Mouse (Mus musculus) heart, adult 2 months (tissue): ENCODE data around the gene Krt33b. TPM values are rescaled to one million over a fixed set of nuclear protein-coding genes. Genes with fewer than 3 reads are reported as not detected.

Source experiments
- DNase-seq, 2 experiments: peaks; one replicate each; pipeline ENCODE4 v3.0.0; 2021
- H3K27ac ChIP-seq: fragments of 200-600 bp; 2 replicates; pipeline ENCODE4 v1.8.1; 2022
- H3K27me3 ChIP-seq: fragments of 200-500 bp; 2 replicates; pipeline ENCODE4 v1.6.1; 2012; ENCODE audit warnings: mild to moderate bottlenecking, low read length, inconsistent platforms, mixed read lengths; ENCODE audit not compliant: control insufficient read depth, insufficient read depth
- H3K36me3 ChIP-seq: fragments of 200-500 bp; 2 replicates; pipeline ENCODE4 v1.6.1; 2012; ENCODE audit warnings: low read length, inconsistent platforms; ENCODE audit not compliant: control insufficient read depth, insufficient read depth
- H3K4me1 ChIP-seq: fragments of 200-500 bp; 2 replicates; pipeline ENCODE4 v1.6.1; 2011; ENCODE audit warnings: low read length; ENCODE audit not compliant: control insufficient read depth, insufficient read depth
- H3K4me3 ChIP-seq: fragments of 200-600 bp; 2 replicates; pipeline ENCODE4 v1.8.1; 2022
- H3K79me2 ChIP-seq: fragments of 200-500 bp; replicated peaks from 2 replicates; pipeline ENCODE4 v1.6.1; 2012; ENCODE audit warnings: mild to moderate bottlenecking, inconsistent platforms, low read length, moderate library complexity, mixed read lengths; ENCODE audit not compliant: control insufficient read depth, insufficient read depth
- H3K9ac ChIP-seq: fragments of 200-500 bp; 2 replicates; pipeline ENCODE4 v1.6.1; 2012; ENCODE audit warnings: low read depth, mild to moderate bottlenecking, control low read depth, inconsistent platforms, low read length, mixed read lengths
- CTCF ChIP-seq: fragments of 200-600 bp; IDR thresholded peaks from 2 replicates; pipeline ENCODE4 v1.8.1; 2022; ENCODE audit warnings: antibody characterized with exemption, mild to moderate bottlenecking, moderate library complexity
- EP300 ChIP-seq: fragments of 200-500 bp; IDR thresholded peaks from 2 replicates; pipeline ENCODE4 v1.6.1; 2011; ENCODE audit warnings: low read depth, low read length, control low read depth; ENCODE audit not compliant: insufficient read depth
- POLR2A ChIP-seq: fragments of 200-500 bp; IDR thresholded peaks from 2 replicates; pipeline ENCODE4 v1.6.1; 2011; ENCODE audit warnings: mild to moderate bottlenecking, low read depth, low read length, control low read depth; ENCODE audit not compliant: insufficient read depth
- WGBS: fragments of 180-500 bp; shearing (Covaris S2); methylation state at CpG from one replicate; pipeline ENCODE4 v1.1.7; 2018; 5-methylcytosine and 5-hydroxymethylcytosine counted together
- intact Hi-C: fragments of 180-260 bp; cut with DNase I; formaldehyde crosslinking; loops from one replicate; pipeline ENCODE4 v1.15.1; 2025
- polyA plus RNA-seq: library from polyadenylated mRNA; depleted of rRNA; stranded (reverse); fragments of >200 nt; gene quantifications from 2 replicates; pipeline ENCODE4 v1.2.3, GENCODE M21; 2012
- total RNA-seq, 2 experiments: library from RNA; stranded (reverse); gene quantifications; 2 replicates each; pipeline ENCODE4 v1.2.3; 2021

The Krt33b gene
- total and polyA plus RNA-seq, 3 experiments: not detected

- 59% methylated on average over 9 of the region's 9 CpGs for WGBS
- intact Hi-C loops: no loop called here
- Histone ChIP-seq H3K79me2 (no peaks in the 10 kb centered on the region), H3K4me3 (no peak overlapping the region), H3K9ac (no peak overlapping the region), H3K27me3 (no peaks in the 10 kb centered on the region), H3K27ac (no peak overlapping the region), H3K4me1 (no peaks in the 10 kb centered on the region), H3K36me3 (no peaks in the 10 kb centered on the region)
- no peak for DNase-seq
- TF ChIP-seq POLR2A (no peak), CTCF (no peak), EP300 (no peak)
Observed at GRCm38 (mm10) chr11:100055686-100056655, 26.3 kb upstream of the Krt33b start.

- DNase-seq: no peak
- Histone ChIP-seq H3K79me2 (no peaks in the 10 kb centered on the region), H3K27ac (no peak within 1 kb of the TSS), H3K4me1 (no peaks in the 10 kb centered on the region), H3K9ac (no peak within 1 kb of the TSS), H3K36me3 (no peaks in the 10 kb centered on the region), H3K4me3 (no peak within 1 kb of the TSS), H3K27me3 (no peaks in the 10 kb centered on the region)
- TF ChIP-seq POLR2A: no peak
- TF ChIP-seq EP300: no peak
- no peak for TF ChIP-seq CTCF
- intact Hi-C loops: no loop called here
- WGBS: 74% methylated on average over 3 of the region's 3 CpGs
Observed at GRCm38 (mm10) chr11:100050451-100050850, 20.8 kb upstream of the Krt33b start, which contains the start of gene Krt31. Gene Krt31 (minus strand): TSS chr11:100050551.

GRCm38 (mm10) chr11:100047193-100047592, 17.5 kb upstream of the Krt33b start:
- Histone ChIP-seq H3K4me3 (no peak overlapping the region), H3K79me2 (no peaks in the 10 kb centered on the region), H3K9ac (no peak overlapping the region), H3K27me3 (no peaks in the 10 kb centered on the region), H3K4me1 (no peaks in the 10 kb centered on the region), H3K36me3 (no peaks in the 10 kb centered on the region), H3K27ac (no peak overlapping the region)
- TF ChIP-seq CTCF (no peak), EP300 (no peak), POLR2A (no peak)
- DNase-seq: no peak
- intact Hi-C loops: no loop called here
- 55% methylated on average over 2 of the region's 2 CpGs for WGBS

- Histone ChIP-seq H3K27me3 (no peaks in the 10 kb centered on the region), H3K4me1 (no peaks in the 10 kb centered on the region), H3K4me3 (no peak overlapping the region), H3K79me2 (no peaks in the 10 kb centered on the region), H3K27ac (no peak overlapping the region), H3K9ac (no peak overlapping the region), H3K36me3 (no peaks in the 10 kb centered on the region)
- 49% methylated on average over 6 of the region's 6 CpGs for WGBS
- TF ChIP-seq EP300 (no peak), POLR2A (no peak), CTCF (no peak)
- intact Hi-C loops: no loop called here
- no peak for DNase-seq
Observed at GRCm38 (mm10) chr11:100046303-100046866, 16.7 kb upstream of the Krt33b start.

- Histone ChIP-seq H3K79me2 (no peaks in the 10 kb centered on the region), H3K4me1 (no peaks in the 10 kb centered on the region), H3K36me3 (no peaks in the 10 kb centered on the region), H3K4me3 (no peak within 1 kb of the TSS), H3K27me3 (no peaks in the 10 kb centered on the region), H3K27ac (no peak within 1 kb of the TSS), H3K9ac (no peak within 1 kb of the TSS)
- DNase-seq: no peak
- intact Hi-C loops: no loop called here
- 75% methylated on average over 6 of the region's 6 CpGs for WGBS
- TF ChIP-seq POLR2A (no peak), CTCF (no peak), EP300 (no peak)
Observed at GRCm38 (mm10) chr11:100041454-100041853, 11.8 kb upstream of the Krt33b start, which contains the start of gene Krt34. Gene Krt34 (minus strand): TSS chr11:100041554.

- no peak overlapping the region for H3K9ac ChIP-seq
- no peak overlapping the region for H3K4me3 ChIP-seq
- no peaks in the 10 kb centered on the region for H3K79me2 ChIP-seq
- TF ChIP-seq EP300: no peak
- TF ChIP-seq CTCF: no peak
- no peak for TF ChIP-seq POLR2A
- intact Hi-C loops: no loop called here
- no peaks in the 10 kb centered on the region for H3K27me3 ChIP-seq
- DNase-seq: no peak
- H3K36me3 ChIP-seq: no peaks in the 10 kb centered on the region
- no peaks in the 10 kb centered on the region for H3K4me1 ChIP-seq
- no peak overlapping the region for H3K27ac ChIP-seq
- whole genome bisulfite sequencing: 50% methylated on average over 5 of the region's 5 CpGs
Observed at GRCm38 (mm10) chr11:100021438-100021837, 8.2 kb downstream of the Krt33b start.
